ENCODE assay signal across 16 mouse cellular contexts in the genomic region with DNA sequence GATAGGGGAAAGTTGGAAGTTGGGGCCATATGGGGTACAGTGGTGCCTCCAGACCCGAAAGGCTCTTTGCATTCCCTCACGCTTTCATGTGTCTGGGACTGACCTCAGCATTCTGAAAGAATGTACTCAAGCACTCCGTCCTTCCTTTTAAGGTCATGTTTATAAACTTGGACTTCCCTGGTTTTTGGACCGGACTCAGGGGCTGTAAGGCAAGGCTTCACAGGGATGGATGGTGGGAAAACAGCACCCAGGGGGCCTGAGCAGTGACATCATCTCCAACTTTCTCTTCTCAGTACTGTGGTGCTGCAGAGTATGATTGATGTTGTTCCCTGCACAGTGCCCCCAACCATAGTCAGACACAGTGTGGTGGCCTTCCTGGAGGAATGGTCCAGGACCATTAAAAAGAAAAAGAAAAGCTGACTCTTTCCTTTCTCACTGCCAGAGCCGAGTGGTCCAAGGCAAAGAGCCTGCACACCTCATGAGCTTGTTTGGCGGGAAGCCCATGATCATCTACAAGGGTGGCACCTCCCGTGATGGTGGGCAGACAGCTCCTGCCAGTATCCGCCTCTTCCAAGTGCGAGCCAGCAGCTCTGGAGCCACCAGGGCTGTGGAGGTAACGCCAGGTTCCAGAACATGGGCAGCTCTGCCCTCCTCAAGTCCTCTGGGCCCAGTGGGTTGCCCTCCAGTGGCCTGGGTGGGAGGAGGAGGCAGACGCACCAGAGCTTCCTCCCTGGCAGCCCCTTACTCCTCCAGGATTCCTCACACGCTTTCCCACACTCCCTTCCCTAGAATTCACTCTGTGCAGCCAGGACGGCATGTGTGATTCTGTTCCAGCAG. TPM values are rescaled to one million over a fixed set of nuclear protein-coding genes. Genes with fewer than 3 reads are reported as not detected.
A peak's percentile ranks its signal among the peaks of the same experiment; 100 is the strongest.
DNase-seq lines count a peak whose midpoint lies in the region; ATAC-seq and TF ChIP-seq lines count a peak whose summit lies in the region.
"Had no signal": no experiment of that assay in that cellular context is flagged by ENCODE, and none has a peak within 500 bp of the region (broad histone marks: within the 10 kb centered on the region; RNA-seq: fewer than 3 reads in every experiment).

No protein-coding gene starts in this region.

- no peak overlapping the region for H3K9ac ChIP-seq in heart, embryonic 14.5 days (ENCODE audit: low read length)
- no peak overlapping the region for H3K9ac ChIP-seq in liver, adult 2 months (ENCODE audit: low read depth, low read length)
- H3K9ac ChIP-seq in intestine, embryonic 15.5 days: no peak overlapping the region
- H3K9ac ChIP-seq in stomach, embryonic 15.5 days: no peak overlapping the region
- H3K9ac ChIP-seq: embryonic facial prominence, embryonic 12.5 days had no signal

- peaks cover 88% of the 10 kb centered on the region for H3K36me3 ChIP-seq in heart, embryonic 14.5 days (ENCODE audit: control insufficient read depth, insufficient read depth, low read length)
- no peaks in the 10 kb centered on the region for H3K36me3 ChIP-seq in liver, adult 2 months (ENCODE audit: control insufficient read depth, insufficient read depth, low read length)
- no peaks in the 10 kb centered on the region for H3K36me3 ChIP-seq in intestine, embryonic 15.5 days
- H3K36me3 ChIP-seq in stomach, embryonic 15.5 days: 0 out of 2 replicates have a peak, but pooled peaks cover 10% of the 10 kb centered on the region
- H3K36me3 ChIP-seq: forebrain, embryonic 10.5 days; G1E had no signal

- no peak for TF ChIP-seq POLR2A in liver, adult 2 months (IDR thresholded peaks at IDR 0.05; ENCODE audit: extremely low read depth, insufficient read depth, low read length)

- H3K4me3 ChIP-seq in heart, embryonic 14.5 days (ENCODE audit: control insufficient read depth in 1 of 2, insufficient read depth in 1 of 2, low read depth in 1 of 2, low read length in 2 of 2): no peak overlapping the region
- H3K4me3 ChIP-seq in liver, adult 2 months (ENCODE audit: insufficient read depth, low read depth, low read length): no peak overlapping the region
- no peak overlapping the region for H3K4me3 ChIP-seq in intestine, embryonic 15.5 days (replicated peaks)
- no peak overlapping the region for H3K4me3 ChIP-seq in stomach, embryonic 15.5 days (replicated peaks)
- H3K4me3 ChIP-seq: embryonic facial prominence, embryonic 12.5 days; forebrain, embryonic 10.5 days; layer of hippocampus, adult 2 months had no signal

- no peaks in the 10 kb centered on the region; a peak in 1 of 4 replicates for H3K4me1 ChIP-seq in heart, embryonic 14.5 days (ENCODE audit: control insufficient read depth in 2 of 2, insufficient read depth in 2 of 2, low read length in 2 of 2)
- H3K4me1 ChIP-seq in liver, adult 2 months (ENCODE audit: control insufficient read depth, insufficient read depth, low read length): no peaks in the 10 kb centered on the region
- H3K4me1 ChIP-seq in intestine, embryonic 15.5 days (replicated peaks): peaks cover 10% of the 10 kb centered on the region
- peaks cover 3% of the 10 kb centered on the region; the same call in 1 of the 2 replicates for H3K4me1 ChIP-seq in stomach, embryonic 15.5 days
- H3K4me1 ChIP-seq: embryonic facial prominence, embryonic 12.5 days; forebrain, embryonic 10.5 days had no signal

- no peaks in the 10 kb centered on the region for H3K79me2 ChIP-seq in liver, adult 2 months (ENCODE audit: control insufficient read depth, insufficient read depth, low read length)

- H3K27me3 ChIP-seq in heart, embryonic 14.5 days (ENCODE audit: control insufficient read depth, insufficient read depth, low read length): no peaks in the 10 kb centered on the region
- H3K27me3 ChIP-seq in liver, adult 2 months (ENCODE audit: control insufficient read depth, insufficient read depth, low read length): no peaks in the 10 kb centered on the region
- no peaks in the 10 kb centered on the region for H3K27me3 ChIP-seq in intestine, embryonic 15.5 days (replicated peaks)
- no peaks in the 10 kb centered on the region for H3K27me3 ChIP-seq in stomach, embryonic 15.5 days (replicated peaks)
- H3K27me3 ChIP-seq: embryonic facial prominence, embryonic 12.5 days had no signal

- peak overlapping the region; percentile 4 to 31; a peak in 1 of 4 replicates for H3K27ac ChIP-seq in heart, embryonic 14.5 days (replicated peaks in 1 of 2; ENCODE audit: control insufficient read depth in 1 of 2, insufficient read depth in 1 of 2, low read depth in 2 of 2, low read length in 2 of 2)
- no peak overlapping the region for H3K27ac ChIP-seq in liver, adult 2 months (replicated peaks; ENCODE audit: insufficient read depth, low read depth, low read length)
- peak overlapping the region; percentile 75 for H3K27ac ChIP-seq in intestine, embryonic 15.5 days
- peak overlapping the region; percentile 84 for H3K27ac ChIP-seq in stomach, embryonic 15.5 days
- H3K27ac ChIP-seq: embryonic facial prominence, embryonic 12.5 days; forebrain, embryonic 10.5 days; layer of hippocampus, adult 2 months; macrophage had no signal

- 80% methylated on average over 13 of the region's 13 CpGs for WGBS in heart, embryonic 14.5 days
- 85% methylated on average over 13 of the region's 13 CpGs for WGBS in liver, adult 2 months
- 57% methylated on average over 13 of the region's 13 CpGs for WGBS in intestine, embryonic 15.5 days
- 55% methylated on average over 13 of the region's 13 CpGs for WGBS in stomach, embryonic 15.5 days

- TF ChIP-seq CTCF in liver, adult 2 months (IDR thresholded peaks at IDR 0.05; ENCODE audit: low read depth, low read length): no peak

- no peak for DNase-seq in heart, adult 8-10 months (ENCODE audit: low spot score)
- peak; percentile 24 for DNase-seq in liver, adult 2 months (ENCODE audit: extremely low read depth, low read depth, low spot score)
- DNase-seq in liver: no peak
- no peak for DNase-seq in cerebellum, postnatal 14 days
- DNase-seq: adrenal gland, postnatal 25 days; cerebellum, postnatal 36 days; left cerebral cortex, postnatal 4 days; midbrain, embryonic 14.5 days had no signal

- H3K4me2 ChIP-seq in heart, embryonic 14.5 days (ENCODE audit: low read length): no peak overlapping the region
- H3K4me2 ChIP-seq in intestine, embryonic 15.5 days (replicated peaks): no peak overlapping the region
- H3K4me2 ChIP-seq in stomach, embryonic 15.5 days: no peak overlapping the region
- H3K4me2 ChIP-seq: embryonic facial prominence, embryonic 12.5 days had no signal

- H3K9me3 ChIP-seq in heart, embryonic 14.5 days (ENCODE audit: control insufficient read depth, low read length): no peaks in the 10 kb centered on the region
- no peaks in the 10 kb centered on the region for H3K9me3 ChIP-seq in intestine, embryonic 15.5 days
- H3K9me3 ChIP-seq in stomach, embryonic 15.5 days: no peaks in the 10 kb centered on the region
- H3K9me3 ChIP-seq: embryonic facial prominence, embryonic 12.5 days; forebrain, embryonic 10.5 days; G1E had no signal

- ATAC-seq in heart, embryonic 14.5 days (ENCODE audit: insufficient number of reproducible peaks, insufficient read depth, low FRiP score, low read depth): no peak
- ATAC-seq in intestine, embryonic 15.5 days: peak; percentile 79
- ATAC-seq in stomach, embryonic 15.5 days (ENCODE audit: insufficient read depth, low FRiP score, low read depth): peak; percentile 76

RNA-seq across cellular contexts. Expression of a gene that starts 34.5 kb away (rescaled TPM):
- polyA plus RNA-seq in heart, embryonic 14.5 days (2014; fragmentation: Nextera tagmentation; extraction: Ambion mirVana): 40.3 and 46.7 TPM in 2 replicates
- 100 to 1,000 TPM in 2 of 4 experiments, 10 to 100 TPM in 2; 83.8 to 137 (median 102) TPM for total RNA-seq in heart, adult 8-10 months (2022)
- total RNA-seq in liver, adult 2 months (2014; rRNA removed): 42.4 and 46.7 TPM in 2 replicates
- 34.2 and 40.3 TPM in 2 replicates for polyA plus RNA-seq in liver, adult 2 months (2012; rRNA removed)
- 62.7 and 70.0 TPM in 2 replicates for polyA plus RNA-seq in intestine, embryonic 15.5 days (2015; fragmentation: Nextera tagmentation; extraction: Ambion mirVana)
- polyA plus RNA-seq in stomach, embryonic 15.5 days (2015; fragmentation: Nextera tagmentation; extraction: Ambion mirVana): 67.2 and 74.4 TPM in 2 replicates

RNA-seq across cellular contexts. Expression of a gene that starts 46.1 kb away (rescaled TPM):
- polyA plus RNA-seq in heart, embryonic 14.5 days (2014; fragmentation: Nextera tagmentation; extraction: Ambion mirVana): 328 and 342 TPM in 2 replicates
- 100 to 1,000 TPM; 584 to 827 (median 671) TPM for total RNA-seq in heart, adult 8-10 months (2022)
- total RNA-seq in liver, adult 2 months (2014; rRNA removed): 16.9 and 22.8 TPM in 2 replicates
- 20.9 and 22.5 TPM in 2 replicates for polyA plus RNA-seq in liver, adult 2 months (2012; rRNA removed)
- 167 and 170 TPM in 2 replicates for polyA plus RNA-seq in intestine, embryonic 15.5 days (2015; fragmentation: Nextera tagmentation; extraction: Ambion mirVana)
- polyA plus RNA-seq in stomach, embryonic 15.5 days (2015; fragmentation: Nextera tagmentation; extraction: Ambion mirVana): 233 and 253 TPM in 2 replicates
